In the genomic region with DNA sequence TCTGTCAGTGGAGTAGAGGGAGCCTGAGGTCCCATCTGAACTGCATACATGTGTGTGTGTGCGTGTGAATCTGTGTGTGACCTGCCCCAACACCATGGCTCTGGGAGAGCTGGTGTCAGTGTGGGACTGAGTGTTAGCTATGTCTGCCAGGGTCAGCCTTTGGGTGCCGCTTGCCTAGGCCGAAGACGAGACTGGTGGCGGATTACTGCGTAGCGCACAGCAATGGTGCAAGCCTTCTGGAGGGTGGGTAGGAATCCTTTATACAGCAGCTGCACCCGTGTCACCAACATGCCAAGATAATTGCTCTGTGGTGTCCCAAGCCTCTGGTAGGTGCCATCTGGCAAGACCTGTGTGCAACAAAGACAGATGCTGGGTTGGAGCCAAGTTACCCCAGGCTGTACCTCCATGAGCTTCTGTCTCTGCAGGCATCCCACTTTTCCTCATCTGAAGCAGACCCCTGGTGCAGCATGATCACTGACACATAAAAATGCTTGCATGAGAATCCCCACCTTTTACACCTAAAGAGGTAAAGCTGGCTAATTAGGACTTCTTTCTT, we compare ENCODE assay signal across 28 mouse cellular contexts. TPM values are rescaled to one million over a fixed set of nuclear protein-coding genes. Genes with fewer than 3 reads are reported as not detected.
DNase-seq lines count a peak whose midpoint lies in the region; ATAC-seq lines count a peak whose summit lies in the region.
"Had no signal": no experiment of that assay in that cellular context is flagged by ENCODE, and none has a peak within 500 bp of the region (broad histone marks: within the 10 kb centered on the region; RNA-seq: fewer than 3 reads in every experiment).

No protein-coding gene starts in this region.

- 90% methylated on average over 8 of the region's 8 CpGs for WGBS in intestine, embryonic 15.5 days
- WGBS in intestine, embryonic 16.5 days = 91% methylated on average over 8 of the region's 8 CpGs
- 87% methylated on average over 8 of the region's 8 CpGs for WGBS in neural tube, embryonic 15.5 days

- no peaks in the 10 kb centered on the region for H3K4me1 ChIP-seq in intestine, embryonic 15.5 days (replicated peaks)
- no peaks in the 10 kb centered on the region for H3K4me1 ChIP-seq in intestine, embryonic 16.5 days (ENCODE audit: control insufficient read depth, insufficient read depth, low read length)
- no peaks in the 10 kb centered on the region for H3K4me1 ChIP-seq in neural tube, embryonic 15.5 days
- H3K4me1 ChIP-seq: embryonic facial prominence, embryonic 15.5 days; forebrain, embryonic 12.5 days; kidney, embryonic 15.5 days had no signal

- H3K27me3 ChIP-seq in intestine, embryonic 15.5 days (replicated peaks) = no peaks in the 10 kb centered on the region
- no peaks in the 10 kb centered on the region for H3K27me3 ChIP-seq in intestine, embryonic 16.5 days (replicated peaks; ENCODE audit: control insufficient read depth, insufficient read depth, low read length)
- no peaks in the 10 kb centered on the region for H3K27me3 ChIP-seq in neural tube, embryonic 15.5 days (replicated peaks)
- H3K27me3 ChIP-seq: forebrain, embryonic 12.5 days; kidney, embryonic 15.5 days; Patski had no signal

- no peak overlapping the region for H3K4me2 ChIP-seq in intestine, embryonic 15.5 days (replicated peaks)
- no peak overlapping the region for H3K4me2 ChIP-seq in intestine, embryonic 16.5 days (ENCODE audit: low read depth, low read length)
- H3K4me2 ChIP-seq in neural tube, embryonic 15.5 days = no peak overlapping the region
- H3K4me2 ChIP-seq: embryonic facial prominence, embryonic 15.5 days; forebrain, embryonic 12.5 days; kidney, embryonic 15.5 days; midbrain, embryonic 11.5 days had no signal

- H3K36me3 ChIP-seq in intestine, embryonic 15.5 days = no peaks in the 10 kb centered on the region
- no peaks in the 10 kb centered on the region for H3K36me3 ChIP-seq in intestine, embryonic 16.5 days (ENCODE audit: control insufficient read depth, insufficient read depth, low read length)
- H3K36me3 ChIP-seq in neural tube, embryonic 15.5 days = no peaks in the 10 kb centered on the region
- H3K36me3 ChIP-seq: embryonic facial prominence, embryonic 10.5 days; embryonic facial prominence, embryonic 15.5 days; forebrain, embryonic 12.5 days; kidney, embryonic 15.5 days had no signal

- H3K9me3 ChIP-seq in intestine, embryonic 15.5 days = no peaks in the 10 kb centered on the region
- no peaks in the 10 kb centered on the region for H3K9me3 ChIP-seq in intestine, embryonic 16.5 days (ENCODE audit: control insufficient read depth, low read length)
- H3K9me3 ChIP-seq in neural tube, embryonic 15.5 days (replicated peaks) = no peaks in the 10 kb centered on the region
- H3K9me3 ChIP-seq: embryonic facial prominence, embryonic 10.5 days; embryonic facial prominence, embryonic 15.5 days; forebrain, embryonic 12.5 days; kidney, embryonic 15.5 days had no signal

- H3K9ac ChIP-seq in intestine, embryonic 15.5 days = no peak overlapping the region
- H3K9ac ChIP-seq in intestine, embryonic 16.5 days (ENCODE audit: low read depth, low read length) = no peak overlapping the region
- H3K9ac ChIP-seq in neural tube, embryonic 15.5 days (replicated peaks) = no peak overlapping the region
- H3K9ac ChIP-seq: embryonic facial prominence, embryonic 15.5 days; forebrain, embryonic 12.5 days; forebrain, postnatal 0 days; kidney, embryonic 15.5 days had no signal

- H3K27ac ChIP-seq in intestine, embryonic 15.5 days = no peak overlapping the region
- H3K27ac ChIP-seq in intestine, embryonic 16.5 days (ENCODE audit: low read length) = no peak overlapping the region
- no peak overlapping the region for H3K27ac ChIP-seq in neural tube, embryonic 15.5 days (replicated peaks)
- H3K27ac ChIP-seq: embryonic facial prominence, embryonic 10.5 days; embryonic facial prominence, embryonic 15.5 days; forebrain, embryonic 12.5 days; kidney, embryonic 15.5 days; left cerebral cortex, adult 2 months had no signal

- intact Hi-C loops in heart, postnatal 14 days (cut with DNase I) = loop anchor here (10.0 kb wide), 1 partner anchor 287 kb away; no protein-coding TSS in a partner anchor

- ATAC-seq in intestine, embryonic 15.5 days = 0 out of 2 replicates have a peak, but pooled peaks have one; percentile 42
- no peak for ATAC-seq in intestine, embryonic 16.5 days
- ATAC-seq in neural tube, embryonic 15.5 days (ENCODE audit: low FRiP score) = no peak
- ATAC-seq: forebrain, postnatal 0 days; Patski had no signal

- peak; percentile 68 for DNase-seq in heart, adult 11 months
- no peak for DNase-seq in heart, postnatal 14 days
- DNase-seq in neural tube, embryonic 10.5 days (ENCODE audit: extremely low spot score, low spot score) = peak; percentile 11
- no peak for DNase-seq in urinary bladder, adult 18-20 months (ENCODE audit: low spot score in 2 of 2)
- DNase-seq: adrenal gland, postnatal 10 days; cerebellum, adult 11-12 months; cerebellum, adult 9-11 months; forebrain, postnatal 0 days; kidney, adult 18-20 months; lung, postnatal 36 days; right cerebral cortex, adult 18-20 months; spleen, adult 18-20 months; thymus, postnatal 14 days had no signal

- no peak overlapping the region for H3K4me3 ChIP-seq in intestine, embryonic 15.5 days (replicated peaks)
- H3K4me3 ChIP-seq in intestine, embryonic 16.5 days (ENCODE audit: low read length) = no peak overlapping the region
- H3K4me3 ChIP-seq in neural tube, embryonic 15.5 days (replicated peaks) = no peak overlapping the region
- H3K4me3 ChIP-seq: embryonic facial prominence, embryonic 10.5 days; embryonic facial prominence, embryonic 15.5 days; forebrain, embryonic 12.5 days; kidney, embryonic 15.5 days; left cerebral cortex, adult 2 months had no signal

RNA-seq across cellular contexts. Expression of gene Acox2, which starts 7.7 kb away (rescaled TPM):
- under 1 TPM in 1 of 2 experiments, not detected in 1; 0.48 TPM for total RNA-seq in heart, postnatal 14 days (2021)
- polyA plus RNA-seq in intestine, embryonic 15.5 days (2015; fragmentation: Nextera tagmentation; extraction: Ambion mirVana) = 0.88 and 0.91 TPM in 2 replicates
- 1.1 and 1.4 TPM in 2 replicates for polyA plus RNA-seq in intestine, embryonic 16.5 days (2015; fragmentation: Nextera tagmentation; extraction: Ambion mirVana)
- 0.22 TPM in 1 of 2 replicates, not detected in the other for polyA plus RNA-seq in neural tube, embryonic 15.5 days (2015; fragmentation: Nextera tagmentation; extraction: Ambion mirVana)
- total RNA-seq: layer of hippocampus, adult 18-20 months; left cerebral cortex, postnatal 36 days; megakaryocyte, adult 5-6 weeks; MEL had no signal
- polyA plus RNA-seq: embryonic facial prominence, embryonic 10.5 days; forebrain, embryonic 12.5 days; heart, embryonic 14.5 days; midbrain, embryonic 11.5 days had no signal

RNA-seq across cellular contexts. Expression of gene Kctd6, which starts 37.5 kb away (rescaled TPM):
- 10 to 100 TPM; 10.6 to 11.0 TPM for total RNA-seq in heart, postnatal 14 days (2021)
- 11.2 and 12.4 TPM in 2 replicates for polyA plus RNA-seq in intestine, embryonic 15.5 days (2015; fragmentation: Nextera tagmentation; extraction: Ambion mirVana)
- polyA plus RNA-seq in intestine, embryonic 16.5 days (2015; fragmentation: Nextera tagmentation; extraction: Ambion mirVana) = 2.1 and 2.2 TPM in 2 replicates
- polyA plus RNA-seq in neural tube, embryonic 15.5 days (2015; fragmentation: Nextera tagmentation; extraction: Ambion mirVana) = 15.1 and 22.5 TPM in 2 replicates

Comparison
In these comparisons a context has a peak if more than half of its experiments do, and no peak if none do; other contexts are left out.
1. DNase-seq: peak in heart, adult 11 months (single experiment) and neural tube, embryonic 10.5 days (single experiment); none in heart, postnatal 14 days (0 of 2) and urinary bladder, adult 18-20 months (0 of 2).